Mouse (Mus musculus) megakaryocyte-erythroid progenitor cell, adult 5 weeks (primary cell): ENCODE measurements around the gene Olfr876. TPM values are rescaled to one million over a fixed set of nuclear protein-coding genes. Genes with fewer than 3 reads are reported as not detected.

ENCODE experiments used
- polyA plus RNA-seq: library from polyadenylated mRNA; stranded (reverse); fragments of >175 nt; gene quantifications from 2 replicates; pipeline ENCODE4 v1.2.3, GENCODE M21; 2012

Gene Olfr876
- polyA plus RNA-seq: not detected in 2 replicates

GRCm38 (mm10) chr9:37802731-37803130, at the start of gene Olfr876:
Gene Olfr876, plus strand, starts transcription at chr9:37803031.

DNA sequence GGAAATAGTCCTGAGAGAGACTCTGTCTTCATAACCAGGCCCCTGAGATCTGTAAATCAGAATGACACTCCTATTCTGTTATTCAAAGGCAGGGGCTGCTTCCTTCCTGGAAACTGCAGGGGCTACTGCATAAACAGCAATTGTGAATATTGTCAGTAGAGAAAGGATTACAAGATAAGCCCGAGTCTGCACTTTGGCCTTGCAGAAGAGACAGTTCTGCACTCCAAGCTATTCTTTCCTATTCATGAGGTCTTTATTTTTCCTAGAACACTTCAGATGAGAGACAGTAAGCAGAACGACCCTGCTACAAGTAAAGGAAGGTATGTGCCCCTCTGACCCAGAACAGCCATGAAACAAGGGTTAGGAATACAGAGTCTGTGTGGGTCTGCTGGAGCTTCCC, 31.1 kb upstream of the Olfr876 start, which contains the start of gene Olfr875:
TSS of gene Olfr875 (plus strand) at position 99 of the 400 bp plus-strand sequence.

GRCm38 (mm10) chr9:37853969-37854368, 51.1 kb downstream of the Olfr876 start, which contains the start of gene Olfr877:
Gene Olfr877, plus strand, starts transcription at chr9:37854269.

Other genes with a start within 250 kb of the Olfr876 start
- 0.56 and 0.59 TPM in 2 replicates for gene Siae, start 247.3 kb upstream of the Olfr876 start, polyA plus RNA-seq
- gene Spa17, start 189.3 kb upstream of the Olfr876 start, polyA plus RNA-seq: 4.3 and 4.6 TPM in 2 replicates
- gene Tbrg1, start 145.7 kb upstream of the Olfr876 start, polyA plus RNA-seq: 41.9 and 49.5 TPM in 2 replicates
- gene Panx3, start 133.8 kb upstream of the Olfr876 start, polyA plus RNA-seq: not detected in 2 replicates
- gene Olfr160, start 86.8 kb upstream of the Olfr876 start, polyA plus RNA-seq: not detected in 2 replicates
- gene Olfr874, start 57.9 kb upstream of the Olfr876 start, polyA plus RNA-seq: not detected in 2 replicates
- gene Olfr875, start 31.2 kb upstream of the Olfr876 start, polyA plus RNA-seq: not detected in 2 replicates
- not detected in 2 replicates for gene Olfr877, start 51.2 kb downstream of the Olfr876 start, polyA plus RNA-seq
- not detected in 2 replicates for gene Olfr145, start 93.7 kb downstream of the Olfr876 start, polyA plus RNA-seq
- gene Olfr878, start 114.8 kb downstream of the Olfr876 start, polyA plus RNA-seq: 0.04 TPM in 1 of 2 replicates, not detected in the other
- gene Olfr881, start 188.8 kb downstream of the Olfr876 start, polyA plus RNA-seq: not detected in 2 replicates
- not detected in 2 replicates for gene Olfr883, start 222.8 kb downstream of the Olfr876 start, polyA plus RNA-seq
- not detected in 2 replicates for gene Olfr884, start 243.5 kb downstream of the Olfr876 start, polyA plus RNA-seq